Mouse (Mus musculus) layer of hippocampus, adult 9-11 months (tissue): ENCODE data around the gene Sf3b1.
A peak's percentile ranks its signal among the peaks of the same experiment; 100 is the strongest.
"Not testable (repeated sequence)": the region's sequence is repeated elsewhere in the genome, so short reads cannot be mapped to it uniquely, and the experiment has no call there.

ENCODE experiments used
- DNase-seq: peaks from one replicate; pipeline ENCODE4 v3.0.0; 2022

The Sf3b1 gene

GRCm38 (mm10) chr1:55027966-55028365, 685 bp upstream of the Sf3b1 start:
- no peak for DNase-seq

GRCm38 (mm10) chr1:55026444-55027252, 633 bp downstream of the Sf3b1 start:
- DNase-seq, result no peak

- peak; percentile 29 for DNase-seq
These were observed 1.4 kb downstream of the Sf3b1 start for GRCm38 (mm10) chr1:55025656-55026430.

GRCm38 (mm10) chr1:55021907-55022306, 5.4 kb downstream of the Sf3b1 start:
- no peak for DNase-seq

GRCm38 (mm10) chr1:55012513-55012912, 14.8 kb downstream of the Sf3b1 start:
- no peak for DNase-seq

GRCm38 (mm10) chr1:55008313-55008712, 19.0 kb downstream of the Sf3b1 start:
- DNase-seq, result not testable (repeated sequence)

GRCm38 (mm10) chr1:54993581-54993980, 33.7 kb downstream of the Sf3b1 start:
- DNase-seq, result no peak

- no peak for DNase-seq
These were observed 41.0 kb downstream of the Sf3b1 start for GRCm38 (mm10) chr1:54986248-54986647.

GRCm38 (mm10) chr1:54985831-54986230, 41.5 kb downstream of the Sf3b1 start:
- no peak for DNase-seq

GRCm38 (mm10) chr1:54984154-54984553, 43.1 kb downstream of the Sf3b1 start:
- no peak for DNase-seq

GRCm38 (mm10) chr1:54983339-54983738, 43.9 kb downstream of the Sf3b1 start:
- peak; percentile 30 for DNase-seq

- DNase-seq, result no peak
These were observed 44.6 kb downstream of the Sf3b1 start for GRCm38 (mm10) chr1:54982636-54983035.

GRCm38 (mm10) chr1:54979226-54979984, 47.9 kb downstream of the Sf3b1 start:
- no peak for DNase-seq

GRCm38 (mm10) chr1:54971687-54972404, 55.4 kb downstream of the Sf3b1 start:
- no peak for DNase-seq

- DNase-seq, result no peak
These were observed 60.4 kb downstream of the Sf3b1 start for GRCm38 (mm10) chr1:54966858-54967257.

- no peak for DNase-seq
These were observed 61.9 kb downstream of the Sf3b1 start for GRCm38 (mm10) chr1:54965159-54965995.

- no peak for DNase-seq
These were observed 65.6 kb downstream of the Sf3b1 start for GRCm38 (mm10) chr1:54961724-54962123.

GRCm38 (mm10) chr1:54960613-54961165, 66.6 kb downstream of the Sf3b1 start:
- DNase-seq, result no peak

GRCm38 (mm10) chr1:54958525-54958924, 68.8 kb downstream of the Sf3b1 start:
- DNase-seq, result no peak

- DNase-seq, result not testable (repeated sequence)
These were observed 70.3 kb downstream of the Sf3b1 start for GRCm38 (mm10) chr1:54956995-54957394.

- no peak for DNase-seq
These were observed 72.4 kb downstream of the Sf3b1 start for GRCm38 (mm10) chr1:54954856-54955255.
